In the genomic region with DNA sequence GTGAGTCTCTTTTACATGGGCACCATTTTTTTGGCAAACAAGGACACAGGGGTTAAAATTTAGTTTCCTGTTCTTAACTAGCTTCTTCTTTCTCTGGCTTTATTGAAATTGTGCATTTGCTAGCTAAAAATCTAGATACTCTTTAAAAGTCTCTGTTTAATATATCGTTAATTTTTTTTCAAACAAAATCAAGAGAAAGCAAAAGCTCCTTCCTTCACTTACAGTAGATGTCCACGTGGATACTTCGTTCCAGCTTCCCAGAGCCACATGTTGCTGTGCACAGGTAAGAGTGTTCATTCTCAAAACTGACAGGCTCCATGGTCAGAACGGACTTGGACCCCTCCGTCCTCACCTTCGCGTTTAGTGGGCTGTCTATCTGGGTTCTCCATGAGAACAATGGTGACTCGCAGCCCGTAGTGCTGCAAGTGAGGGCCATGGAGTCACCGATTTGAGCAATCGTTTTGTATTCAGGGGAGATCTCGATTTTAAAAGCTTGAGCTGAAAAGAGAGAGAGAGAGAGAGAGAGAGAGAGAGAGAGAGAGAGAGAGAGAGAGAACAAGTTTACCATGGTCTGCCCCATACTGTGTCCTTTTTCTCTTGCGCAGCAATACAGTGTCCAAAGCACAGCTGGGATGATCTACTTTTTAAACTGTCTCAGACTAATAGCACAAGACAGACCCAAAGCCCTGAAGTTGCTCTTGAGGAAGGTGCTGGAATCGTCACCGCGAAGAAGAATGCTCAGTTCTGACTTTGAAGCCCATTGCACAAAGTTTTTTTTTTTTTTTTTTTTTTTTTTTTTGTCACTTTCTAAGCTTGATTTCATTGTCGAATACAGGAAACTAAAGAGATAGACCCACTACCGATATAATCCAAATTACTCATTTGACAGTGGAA, we compare ENCODE assay signal across 8 mouse cellular contexts. TPM values are rescaled to one million over a fixed set of nuclear protein-coding genes. Genes with fewer than 3 reads are reported as not detected.
A peak's percentile ranks its signal among the peaks of the same experiment; 100 is the strongest.
DNase-seq lines count a peak whose midpoint lies in the region; TF ChIP-seq lines count a peak whose summit lies in the region.

No protein-coding gene starts in this region.

- no peaks in the 10 kb centered on the region for H3K9me3 ChIP-seq in hindbrain, embryonic 10.5 days
- H3K9me3 ChIP-seq in midbrain, embryonic 10.5 days (replicated peaks), result no peaks in the 10 kb centered on the region

- H3K27me3 ChIP-seq in heart, adult 2 months (ENCODE audit: control insufficient read depth, insufficient read depth, low read length), result no peaks in the 10 kb centered on the region
- no peaks in the 10 kb centered on the region for H3K27me3 ChIP-seq in hindbrain, embryonic 10.5 days (ENCODE audit: insufficient read depth, poor library complexity, severe bottlenecking)
- 0 out of 2 replicates have a peak, but pooled peaks cover 7% of the 10 kb centered on the region for H3K27me3 ChIP-seq in midbrain, embryonic 10.5 days (ENCODE audit: low read depth, poor library complexity, severe bottlenecking)

- H3K27ac ChIP-seq in heart, adult 2 months, result peak overlapping the region; percentile 42
- H3K27ac ChIP-seq in bone marrow, adult 2 months (ENCODE audit: control insufficient read depth, insufficient read depth, low read depth, low read length, poor library complexity), result 0 out of 2 replicates have a peak overlapping the region, but pooled peaks have one; percentile 27
- peak overlapping the region; percentile 79 for H3K27ac ChIP-seq in hindbrain, embryonic 10.5 days
- H3K27ac ChIP-seq in midbrain, embryonic 10.5 days (replicated peaks), result peak overlapping the region; percentile 81

- TF ChIP-seq EP300 in heart, adult 2 months (IDR thresholded peaks at IDR 0.05; ENCODE audit: insufficient read depth, low read depth, low read length), result no peak

- H3K9ac ChIP-seq in heart, adult 2 months (ENCODE audit: low read depth, low read length), result no peak overlapping the region

- peak in 1 of 2 experiments; percentile 36 for DNase-seq in heart, adult 2 months
- DNase-seq in heart, postnatal 4 days, result no peak
- DNase-seq in hindbrain, embryonic 10.5 days (ENCODE audit: low spot score), result no peak
- no peak for DNase-seq in midbrain, embryonic 10.5 days (ENCODE audit: low spot score)
- DNase-seq in adrenal gland, postnatal 4 days (ENCODE audit: low spot score in 2 of 2), result no peak
- no peak for DNase-seq in cerebellum, adult 11 months
- DNase-seq in left cerebral cortex, postnatal 36 days (ENCODE audit: low spot score in 2 of 2), result no peak

- WGBS in heart, adult 2 months, result 18% methylated on average over 18 of the region's 18 CpGs
- WGBS in bone marrow, adult 2 months, result 62% methylated on average over 18 of the region's 18 CpGs
- WGBS in hindbrain, embryonic 10.5 days, result 62% methylated on average over 18 of the region's 18 CpGs
- 63% methylated on average over 18 of the region's 18 CpGs for WGBS in midbrain, embryonic 10.5 days

- H3K36me3 ChIP-seq in heart, adult 2 months (ENCODE audit: control insufficient read depth, insufficient read depth, low read length), result no peaks in the 10 kb centered on the region; the same call in 1 of the 2 replicates
- 0 out of 2 replicates have a peak, but pooled peaks cover 8% of the 10 kb centered on the region for H3K36me3 ChIP-seq in hindbrain, embryonic 10.5 days
- H3K36me3 ChIP-seq in midbrain, embryonic 10.5 days, result peaks cover 8% of the 10 kb centered on the region

- TF ChIP-seq POLR2A in heart, adult 2 months (IDR thresholded peaks at IDR 0.05; ENCODE audit: insufficient read depth, low read depth, low read length), result no peak
- no peak for TF ChIP-seq POLR2A in bone marrow, adult 2 months (IDR thresholded peaks at IDR 0.05; ENCODE audit: borderline replicate concordance, control insufficient read depth, low read depth, low read length)

- intact Hi-C loops in heart, adult 2 months (cut with DNase I), result loop anchor here (5.0 kb wide), 1 partner anchor 64 kb away; no protein-coding TSS in a partner anchor
- intact Hi-C loops in left cerebral cortex, postnatal 36 days (cut with DNase I), result no loop called here

- no peak for TF ChIP-seq CTCF in heart, adult 2 months (IDR thresholded peaks at IDR 0.05)
- no peak for TF ChIP-seq CTCF in bone marrow, adult 2 months (IDR thresholded peaks at IDR 0.05; ENCODE audit: control insufficient read depth, insufficient read depth, low read length)

- H3K4me3 ChIP-seq in heart, adult 2 months, result peak overlapping the region; percentile 55
- H3K4me3 ChIP-seq in bone marrow, adult 2 months (replicated peaks; ENCODE audit: control insufficient read depth, low read depth, low read length), result peak overlapping the region; percentile 35
- peak overlapping the region; percentile 45 for H3K4me3 ChIP-seq in hindbrain, embryonic 10.5 days
- H3K4me3 ChIP-seq in midbrain, embryonic 10.5 days, result peak overlapping the region; percentile 48

- H3K4me1 ChIP-seq in heart, adult 2 months (ENCODE audit: control insufficient read depth, insufficient read depth, low read length), result peaks cover 4% of the 10 kb centered on the region
- H3K4me1 ChIP-seq in bone marrow, adult 2 months (ENCODE audit: control insufficient read depth, insufficient read depth, low read length), result peaks cover 3% of the 10 kb centered on the region
- peaks cover 45% of the 10 kb centered on the region for H3K4me1 ChIP-seq in hindbrain, embryonic 10.5 days (replicated peaks)
- peaks cover 61% of the 10 kb centered on the region for H3K4me1 ChIP-seq in midbrain, embryonic 10.5 days

- no peaks in the 10 kb centered on the region for H3K79me2 ChIP-seq in heart, adult 2 months (replicated peaks; ENCODE audit: control insufficient read depth, insufficient read depth, low read length)

RNA-seq across cellular contexts. Expression of a gene that starts 0.9 kb away (rescaled TPM):
- 10 to 100 TPM; 14.7 to 15.3 TPM for total RNA-seq in heart, adult 2 months (2021)
- 5.8 and 9.6 TPM in 2 replicates for polyA plus RNA-seq in heart, adult 2 months (2012; rRNA removed)
- 10 to 100 TPM; 28.4 to 31.9 TPM for total RNA-seq in heart, postnatal 4 days (2021)
- polyA plus RNA-seq in bone marrow, adult 2 months (2011; ENCODE audit: insufficient read depth, insufficient read length, low replicate concordance, missing spikeins), result 54.4 and 90.0 TPM in 2 replicates
- 33.1 and 55.1 TPM in 2 replicates for polyA plus RNA-seq in hindbrain, embryonic 10.5 days (2016; fragmentation: Nextera tagmentation; extraction: Ambion mirVana)
- 30.2 and 47.0 TPM in 2 replicates for polyA plus RNA-seq in midbrain, embryonic 10.5 days (2016; fragmentation: Nextera tagmentation; extraction: Ambion mirVana)
- 10 to 100 TPM; 36.8 to 46.8 TPM for total RNA-seq in adrenal gland, postnatal 4 days (2021)
- total RNA-seq in left cerebral cortex, postnatal 36 days (2021), result 10 to 100 TPM; 20.4 to 26.0 TPM

Comparison
In these comparisons a context has a peak if more than half of its experiments do, and no peak if none do; other contexts are left out.
1. H3K27ac ChIP-seq: peak in every context shown above with its lines; median percentile 81 in midbrain, embryonic 10.5 days; 79 in hindbrain, embryonic 10.5 days; 42 in heart, adult 2 months; 27 in bone marrow, adult 2 months.